Mouse (Mus musculus): ENCODE measurements around the gene Pgls. TPM values are rescaled to one million over a fixed set of nuclear protein-coding genes. Genes with fewer than 3 reads are reported as not detected.

Pgls gene
- polyA plus RNA-seq, 1 experiment from 2014 or later, result 218 TPM

- no peaks in the 10 kb centered on the region for H3K9me3 ChIP-seq (ENCODE audit: control insufficient read depth, low read length)
- H3K36me3 ChIP-seq (ENCODE audit: control insufficient read depth, insufficient read depth, low read length), result 0 out of 2 replicates have a peak, but pooled peaks cover 2% of the 10 kb centered on the region
- H3K27me3 ChIP-seq (ENCODE audit: control insufficient read depth, insufficient read depth, low read depth, low read length), result no peaks in the 10 kb centered on the region
- ATAC-seq (ENCODE audit: low read depth), result no peak
- H3K4me1 ChIP-seq (replicated peaks; ENCODE audit: control insufficient read depth, insufficient read depth, low read length), result no peaks in the 10 kb centered on the region
- no peak overlapping the region for H3K4me3 ChIP-seq (ENCODE audit: low read length)
- no peak overlapping the region for H3K9ac ChIP-seq (ENCODE audit: low read length)
- 53% methylated on average over 4 of the region's 4 CpGs for WGBS
- no peak overlapping the region for H3K4me2 ChIP-seq (ENCODE audit: low read depth, low read length)
- H3K27ac ChIP-seq (ENCODE audit: low read length), result no peak overlapping the region
These were observed 14.1 kb upstream of the Pgls start for GRCm38 (mm10) chr8:71577856-71578387.

DNA sequence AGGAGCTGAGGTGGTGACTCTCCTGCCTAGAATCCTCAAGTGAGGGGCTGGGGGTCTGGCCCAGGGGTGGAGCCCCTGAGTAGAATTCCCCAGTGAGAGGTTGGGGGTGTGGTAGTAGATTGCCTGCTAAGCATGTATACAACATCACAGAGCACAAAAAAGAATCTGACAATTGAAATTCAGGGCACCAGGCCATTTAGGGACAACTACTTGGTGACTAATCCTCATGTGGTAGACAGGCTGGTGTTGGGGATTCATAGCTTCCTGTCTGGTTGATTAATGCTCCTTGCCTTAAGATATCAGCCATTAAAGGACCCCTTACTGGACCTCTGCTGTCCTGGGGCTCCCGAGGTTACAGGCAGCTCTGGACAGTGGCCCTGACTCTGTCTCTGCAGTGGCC is 13.0 kb upstream of the Pgls start:
- no peaks in the 10 kb centered on the region for H3K9me3 ChIP-seq (ENCODE audit: control insufficient read depth, low read length)
- H3K27me3 ChIP-seq (ENCODE audit: control insufficient read depth, insufficient read depth, low read depth, low read length), result no peaks in the 10 kb centered on the region
- H3K36me3 ChIP-seq (ENCODE audit: control insufficient read depth, insufficient read depth, low read length), result peaks cover 2% of the 10 kb centered on the region; the same call in 1 of the 2 replicates
- H3K4me3 ChIP-seq (ENCODE audit: low read length), result no peak overlapping the region
- H3K4me1 ChIP-seq (replicated peaks; ENCODE audit: control insufficient read depth, insufficient read depth, low read length), result no peaks in the 10 kb centered on the region
- H3K4me2 ChIP-seq (ENCODE audit: low read depth, low read length), result no peak overlapping the region
- WGBS, result 61% methylated on average over 1 of the region's 1 CpGs
- no peak overlapping the region for H3K9ac ChIP-seq (ENCODE audit: low read length)
- ATAC-seq (ENCODE audit: low read depth), result no peak
- H3K27ac ChIP-seq (ENCODE audit: low read length), result no peak overlapping the region

DNA sequence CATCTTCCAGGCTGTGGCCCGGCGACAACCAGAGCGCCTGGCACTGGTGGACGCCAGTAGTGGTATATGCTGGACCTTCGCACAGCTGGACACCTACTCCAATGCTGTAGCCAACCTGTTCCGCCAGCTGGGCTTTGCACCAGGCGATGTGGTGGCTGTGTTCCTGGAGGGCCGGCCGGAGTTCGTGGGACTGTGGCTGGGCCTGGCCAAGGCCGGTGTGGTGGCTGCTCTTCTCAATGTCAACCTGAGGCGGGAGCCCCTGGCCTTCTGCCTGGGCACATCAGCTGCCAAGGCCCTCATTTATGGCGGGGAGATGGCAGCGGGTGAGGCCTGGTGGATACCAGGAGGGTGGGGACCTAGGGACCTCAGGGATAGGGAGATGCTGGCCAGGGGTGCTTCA is 12.5 kb upstream of the Pgls start:
- 0 out of 2 replicates have a peak, but pooled peaks have one; percentile 6 for ATAC-seq (ENCODE audit: low read depth)
- H3K9ac ChIP-seq (ENCODE audit: low read length), result no peak overlapping the region
- H3K36me3 ChIP-seq (ENCODE audit: control insufficient read depth, insufficient read depth, low read length), result peaks cover 7% of the 10 kb centered on the region; the same call in 1 of the 2 replicates
- H3K27me3 ChIP-seq (ENCODE audit: control insufficient read depth, insufficient read depth, low read depth, low read length), result no peaks in the 10 kb centered on the region
- 82% methylated on average over 14 of the region's 14 CpGs for WGBS
- H3K4me1 ChIP-seq (replicated peaks; ENCODE audit: control insufficient read depth, insufficient read depth, low read length), result no peaks in the 10 kb centered on the region
- no peaks in the 10 kb centered on the region for H3K9me3 ChIP-seq (ENCODE audit: control insufficient read depth, low read length)
- no peak overlapping the region for H3K27ac ChIP-seq (ENCODE audit: low read length)
- H3K4me3 ChIP-seq (ENCODE audit: low read length), result no peak overlapping the region
- no peak overlapping the region for H3K4me2 ChIP-seq (ENCODE audit: low read depth, low read length)

DNA sequence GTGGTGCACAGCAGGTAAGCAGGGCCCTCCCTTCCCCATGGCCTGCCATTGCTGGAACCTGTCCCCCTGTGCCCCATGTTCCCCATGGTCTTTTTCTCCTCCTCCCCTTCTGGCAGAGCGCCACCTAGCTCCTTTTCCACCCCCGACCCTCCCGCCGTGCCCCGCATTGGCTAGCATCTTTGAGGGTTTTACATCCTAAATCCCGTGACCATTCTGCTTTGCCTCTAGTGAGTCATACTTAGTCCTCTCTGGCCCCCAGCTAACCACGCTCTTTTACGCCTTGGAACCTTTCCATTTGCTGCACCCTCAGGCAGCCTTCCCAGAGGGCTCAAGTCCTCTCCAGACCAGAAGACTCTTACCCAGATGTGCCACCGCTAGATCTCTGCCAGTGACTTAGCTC is 11.8 kb upstream of the Pgls start:
- no peak overlapping the region for H3K4me3 ChIP-seq (ENCODE audit: low read length)
- no peak overlapping the region for H3K27ac ChIP-seq (ENCODE audit: low read length)
- peaks cover 9% of the 10 kb centered on the region; the same call in 1 of the 2 replicates for H3K36me3 ChIP-seq (ENCODE audit: control insufficient read depth, insufficient read depth, low read length)
- H3K9me3 ChIP-seq (ENCODE audit: control insufficient read depth, low read length), result no peaks in the 10 kb centered on the region
- no peak overlapping the region for H3K9ac ChIP-seq (ENCODE audit: low read length)
- no peaks in the 10 kb centered on the region for H3K4me1 ChIP-seq (replicated peaks; ENCODE audit: control insufficient read depth, insufficient read depth, low read length)
- ATAC-seq (ENCODE audit: low read depth), result no peak
- H3K27me3 ChIP-seq (ENCODE audit: control insufficient read depth, insufficient read depth, low read depth, low read length), result no peaks in the 10 kb centered on the region
- H3K4me2 ChIP-seq (ENCODE audit: low read depth, low read length), result no peak overlapping the region
- 40% methylated on average over 9 of the region's 9 CpGs for WGBS

GRCm38 (mm10) chr8:71586891-71587290 is 5.1 kb upstream of the Pgls start:
- H3K9ac ChIP-seq (ENCODE audit: low read length), result no peak overlapping the region

GRCm38 (mm10) chr8:71588762-71589161 is 3.2 kb upstream of the Pgls start:
- no peaks in the 10 kb centered on the region for H3K27me3 ChIP-seq (ENCODE audit: control insufficient read depth, insufficient read depth, low read depth, low read length)
- peaks cover 18% of the 10 kb centered on the region for H3K4me1 ChIP-seq (replicated peaks; ENCODE audit: control insufficient read depth, insufficient read depth, low read length)
- H3K36me3 ChIP-seq (ENCODE audit: control insufficient read depth, insufficient read depth, low read length), result peaks cover 11% of the 10 kb centered on the region; the same call in 1 of the 2 replicates
- 69% methylated on average over 3 of the region's 3 CpGs for WGBS
- H3K9ac ChIP-seq (ENCODE audit: low read length), result no peak overlapping the region
- no peak overlapping the region for H3K27ac ChIP-seq (ENCODE audit: low read length)
- H3K9me3 ChIP-seq (ENCODE audit: control insufficient read depth, low read length), result no peaks in the 10 kb centered on the region
- H3K4me2 ChIP-seq (ENCODE audit: low read depth, low read length), result no peak overlapping the region
- H3K4me3 ChIP-seq (ENCODE audit: low read length), result no peak overlapping the region
- ATAC-seq (ENCODE audit: low read depth), result no peak

More at GRCm38 (mm10) chr8:71586891-71587290, 5.1 kb upstream of the Pgls start:
- ATAC-seq (ENCODE audit: low read depth), result no peak
- Histone ChIP-seq H3K4me2 (ENCODE audit: low read depth, low read length) (no peak overlapping the region), H3K36me3 (ENCODE audit: control insufficient read depth, insufficient read depth, low read length) (peaks cover 11% of the 10 kb centered on the region; the same call in 1 of the 2 replicates), H3K4me3 (ENCODE audit: low read length) (no peak overlapping the region), H3K27me3 (ENCODE audit: control insufficient read depth, insufficient read depth, low read depth, low read length) (no peaks in the 10 kb centered on the region), H3K27ac (ENCODE audit: low read length) (no peak overlapping the region), H3K4me1 (replicated peaks; ENCODE audit: control insufficient read depth, insufficient read depth, low read length) (peaks cover 6% of the 10 kb centered on the region), H3K9me3 (ENCODE audit: control insufficient read depth, low read length) (no peaks in the 10 kb centered on the region)
- 57% methylated on average over 2 of the region's 2 CpGs for WGBS

GRCm38 (mm10) chr8:71591017-71591416 is 959 bp upstream of the Pgls start:
- H3K9ac ChIP-seq (ENCODE audit: low read length), result peak overlapping the region; percentile 97
- no peak for ATAC-seq (ENCODE audit: low read depth)
- H3K27ac ChIP-seq (ENCODE audit: low read length), result peak overlapping the region; percentile 97; the same call in 1 of the 2 replicates
- peaks cover 19% of the 10 kb centered on the region for H3K4me1 ChIP-seq (replicated peaks; ENCODE audit: control insufficient read depth, insufficient read depth, low read length)
- 24% methylated on average over 5 of the region's 5 CpGs for WGBS
- no peaks in the 10 kb centered on the region for H3K27me3 ChIP-seq (ENCODE audit: control insufficient read depth, insufficient read depth, low read depth, low read length)
- peak overlapping the region; percentile 88 for H3K4me2 ChIP-seq (ENCODE audit: low read depth, low read length)
- peak overlapping the region; percentile 86 for H3K4me3 ChIP-seq (ENCODE audit: low read length)
- no peaks in the 10 kb centered on the region for H3K9me3 ChIP-seq (ENCODE audit: control insufficient read depth, low read length)
- H3K36me3 ChIP-seq (ENCODE audit: control insufficient read depth, insufficient read depth, low read length), result no peaks in the 10 kb centered on the region

DNA sequence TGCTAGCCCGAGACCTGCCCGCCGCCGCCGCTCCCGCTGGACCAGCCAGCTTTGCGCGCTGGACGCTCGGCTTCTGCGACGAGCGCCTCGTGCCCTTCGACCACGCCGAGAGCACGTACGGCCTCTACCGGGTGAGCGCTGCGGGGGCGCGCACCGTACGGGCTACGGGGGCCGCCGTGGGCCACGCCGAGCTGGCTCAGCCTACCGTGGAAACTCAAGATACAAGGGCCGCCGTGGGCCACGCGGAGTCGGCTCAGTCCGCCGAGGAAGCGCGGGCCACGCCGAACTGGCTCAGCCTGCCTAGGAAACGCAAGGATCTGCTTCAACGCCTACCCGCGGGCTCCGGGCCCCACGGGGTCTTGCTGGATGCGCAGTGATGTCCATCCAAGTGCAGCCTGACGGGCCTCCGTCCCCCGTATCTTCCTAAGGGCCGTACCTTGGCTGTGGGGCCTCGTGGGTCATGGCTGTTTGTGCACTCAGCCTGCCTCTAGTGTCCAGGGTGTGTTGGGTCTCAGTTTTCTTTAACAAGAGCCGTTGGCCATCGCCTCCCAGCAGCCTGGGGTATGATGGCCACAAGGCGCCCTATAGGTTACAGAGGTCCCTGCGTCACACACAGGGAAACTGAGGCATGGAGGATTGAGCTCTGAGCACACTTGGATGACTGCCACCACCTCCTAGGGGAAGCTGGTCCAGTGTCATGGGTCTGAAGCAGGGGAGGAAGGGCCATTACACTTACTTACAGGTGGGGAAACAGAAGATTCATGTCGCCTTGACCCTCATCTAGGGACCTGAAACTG is 596 bp downstream of the Pgls start:
- no peaks in the 10 kb centered on the region for H3K27me3 ChIP-seq (ENCODE audit: control insufficient read depth, insufficient read depth, low read depth, low read length)
- peaks cover 21% of the 10 kb centered on the region for H3K4me1 ChIP-seq (replicated peaks; ENCODE audit: control insufficient read depth, insufficient read depth, low read length)
- peak overlapping the region; percentile 97 for H3K27ac ChIP-seq (ENCODE audit: low read length)
- no peaks in the 10 kb centered on the region for H3K9me3 ChIP-seq (ENCODE audit: control insufficient read depth, low read length)
- H3K36me3 ChIP-seq (ENCODE audit: control insufficient read depth, insufficient read depth, low read length), result no peaks in the 10 kb centered on the region
- 3% methylated on average over 60 of the region's 60 CpGs for WGBS
- H3K9ac ChIP-seq (ENCODE audit: low read length), result peak overlapping the region; percentile 97
- H3K4me3 ChIP-seq (ENCODE audit: low read length), result peak overlapping the region; percentile 86
- ATAC-seq (ENCODE audit: low read depth), result peak; percentile 73
- peak overlapping the region; percentile 88 for H3K4me2 ChIP-seq (ENCODE audit: low read depth, low read length)

GRCm38 (mm10) chr8:71593556-71594323 is 1.8 kb downstream of the Pgls start:
- no peak overlapping the region; the same call in 1 of the 2 replicates for H3K9ac ChIP-seq (ENCODE audit: low read length)
- no peak overlapping the region for H3K4me3 ChIP-seq (ENCODE audit: low read length)
- peaks cover 21% of the 10 kb centered on the region for H3K4me1 ChIP-seq (replicated peaks; ENCODE audit: control insufficient read depth, insufficient read depth, low read length)
- no peaks in the 10 kb centered on the region for H3K36me3 ChIP-seq (ENCODE audit: control insufficient read depth, insufficient read depth, low read length)
- H3K9me3 ChIP-seq (ENCODE audit: control insufficient read depth, low read length), result no peaks in the 10 kb centered on the region
- H3K27ac ChIP-seq (ENCODE audit: low read length), result no peak overlapping the region
- H3K27me3 ChIP-seq (ENCODE audit: control insufficient read depth, insufficient read depth, low read depth, low read length), result no peaks in the 10 kb centered on the region
- ATAC-seq (ENCODE audit: low read depth), result no peak
- H3K4me2 ChIP-seq (ENCODE audit: low read depth, low read length), result no peak overlapping the region
- 84% methylated on average over 8 of the region's 8 CpGs for WGBS

Measured in lung, embryonic 16.5 days (tissue).